Mouse (Mus musculus): ENCODE measurements around the gene Zg16. TPM values are rescaled to one million over a fixed set of nuclear protein-coding genes. Genes with fewer than 3 reads are reported as not detected.
A peak's percentile ranks its signal among the peaks of the same experiment; 100 is the strongest.

Zg16 gene
- polyA plus RNA-seq, 1 experiment from 2014 or later = not detected

GRCm38 (mm10) chr7:127104560-127105332 lies 17.6 kb upstream of the Zg16 start:
- no peaks in the 10 kb centered on the region for H3K36me3 ChIP-seq (ENCODE audit: control insufficient read depth, insufficient read depth)
- no peaks in the 10 kb centered on the region for H3K27me3 ChIP-seq (replicated peaks; ENCODE audit: control insufficient read depth, insufficient read depth, low read length)
- WGBS = 17% methylated on average over 17 of the region's 17 CpGs
- peak; percentile 78 for ATAC-seq
- H3K4me3 ChIP-seq (replicated peaks; ENCODE audit: low read length) = peak overlapping the region; percentile 27
- H3K4me2 ChIP-seq (ENCODE audit: low read length) = peak overlapping the region; percentile 51
- H3K27ac ChIP-seq (ENCODE audit: low read length) = peak overlapping the region; percentile 58
- peaks cover 8% of the 10 kb centered on the region for H3K4me1 ChIP-seq (replicated peaks; ENCODE audit: control insufficient read depth, insufficient read depth, low read length)
- peak overlapping the region; percentile 36; the same call in 1 of the 2 replicates for H3K9ac ChIP-seq (replicated peaks; ENCODE audit: low read depth, low read length)
- no peaks in the 10 kb centered on the region for H3K9me3 ChIP-seq (ENCODE audit: control insufficient read depth, low read length)

GRCm38 (mm10) chr7:127103960-127104359 lies 16.8 kb upstream of the Zg16 start:
- Histone ChIP-seq H3K27ac (ENCODE audit: low read length) (peak overlapping the region; percentile 46; the same call in 1 of the 2 replicates), H3K9ac (replicated peaks; ENCODE audit: low read depth, low read length) (no peak overlapping the region), H3K4me1 (replicated peaks; ENCODE audit: control insufficient read depth, insufficient read depth, low read length) (peaks cover 8% of the 10 kb centered on the region), H3K9me3 (ENCODE audit: control insufficient read depth, low read length) (no peaks in the 10 kb centered on the region), H3K4me2 (ENCODE audit: low read length) (no peak overlapping the region), H3K27me3 (replicated peaks; ENCODE audit: control insufficient read depth, insufficient read depth, low read length) (no peaks in the 10 kb centered on the region), H3K4me3 (replicated peaks; ENCODE audit: low read length) (no peak overlapping the region), H3K36me3 (ENCODE audit: control insufficient read depth, insufficient read depth) (no peaks in the 10 kb centered on the region)
- ATAC-seq = 0 out of 2 replicates have a peak, but pooled peaks have one; percentile 23
- WGBS = 66% methylated on average over 6 of the region's 6 CpGs

- no peak overlapping the region for H3K27ac ChIP-seq (ENCODE audit: low read length)
- ATAC-seq = no peak
These were observed 15.0 kb upstream of the Zg16 start for GRCm38 (mm10) chr7:127102148-127102547.

DNA sequence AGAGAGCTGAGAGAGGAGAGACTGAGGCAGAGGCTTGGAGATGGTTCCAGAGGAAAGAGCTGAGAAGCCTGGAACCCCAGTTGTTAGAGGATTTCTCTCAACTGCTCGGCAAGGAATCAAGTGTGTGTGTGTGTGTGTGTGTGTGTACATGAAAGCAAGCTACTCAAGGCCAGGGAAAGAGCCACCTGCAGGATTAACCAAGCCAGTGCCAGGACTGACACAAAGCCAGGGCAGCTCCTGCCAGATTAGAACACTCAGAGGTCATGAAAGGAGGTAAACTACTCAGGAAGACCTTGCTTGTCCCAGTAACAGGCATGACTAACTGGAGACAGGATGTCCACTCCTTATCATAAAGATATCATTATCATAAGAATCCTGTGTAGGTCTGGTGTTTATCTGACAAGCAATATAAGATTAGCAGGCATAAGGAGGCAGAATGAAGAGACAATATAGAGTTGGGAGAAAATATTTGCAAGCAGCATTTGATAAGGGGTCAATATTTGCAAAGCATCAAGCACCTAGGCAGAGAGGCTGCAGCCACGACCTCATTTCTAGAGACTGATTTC lies 14.4 kb upstream of the Zg16 start:
- Histone ChIP-seq H3K9me3 (ENCODE audit: control insufficient read depth, low read length) (no peaks in the 10 kb centered on the region), H3K27me3 (replicated peaks; ENCODE audit: control insufficient read depth, insufficient read depth, low read length) (no peaks in the 10 kb centered on the region), H3K27ac (ENCODE audit: low read length) (no peak overlapping the region), H3K4me3 (replicated peaks; ENCODE audit: low read length) (no peak overlapping the region), H3K9ac (replicated peaks; ENCODE audit: low read depth, low read length) (no peak overlapping the region), H3K4me1 (replicated peaks; ENCODE audit: control insufficient read depth, insufficient read depth, low read length) (peaks cover 8% of the 10 kb centered on the region), H3K36me3 (ENCODE audit: control insufficient read depth, insufficient read depth) (no peaks in the 10 kb centered on the region), H3K4me2 (ENCODE audit: low read length) (no peak overlapping the region)
- WGBS = 29% methylated on average over 2 of the region's 2 CpGs
- no peak for ATAC-seq

More at GRCm38 (mm10) chr7:127102148-127102547, 15.0 kb upstream of the Zg16 start:
- WGBS = 81% methylated on average over 6 of the region's 6 CpGs
- Histone ChIP-seq H3K9ac (replicated peaks; ENCODE audit: low read depth, low read length) (no peak overlapping the region), H3K4me2 (ENCODE audit: low read length) (no peak overlapping the region), H3K27me3 (replicated peaks; ENCODE audit: control insufficient read depth, insufficient read depth, low read length) (no peaks in the 10 kb centered on the region), H3K4me1 (replicated peaks; ENCODE audit: control insufficient read depth, insufficient read depth, low read length) (peaks cover 8% of the 10 kb centered on the region), H3K9me3 (ENCODE audit: control insufficient read depth, low read length) (no peaks in the 10 kb centered on the region), H3K4me3 (replicated peaks; ENCODE audit: low read length) (no peak overlapping the region), H3K36me3 (ENCODE audit: control insufficient read depth, insufficient read depth) (no peaks in the 10 kb centered on the region)

DNA sequence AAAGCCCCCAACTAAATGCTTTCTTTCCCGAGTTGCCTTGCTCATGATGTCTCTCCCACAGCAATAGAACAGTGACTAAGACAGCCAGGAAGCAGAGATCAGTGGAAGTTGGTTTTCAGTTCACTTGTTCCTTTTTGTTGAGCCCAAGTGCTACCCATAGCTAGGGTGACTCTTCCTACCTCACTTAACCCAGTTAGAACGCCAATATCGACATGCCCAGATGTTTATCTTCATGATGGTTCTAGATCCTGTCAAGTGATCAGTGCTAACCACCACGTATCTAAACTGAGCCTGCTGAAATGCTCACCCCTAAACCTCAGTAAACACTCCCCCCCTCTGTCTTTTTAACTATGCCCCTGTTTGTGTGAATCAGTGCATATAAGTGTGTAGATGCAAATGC lies 12.4 kb upstream of the Zg16 start:
- Histone ChIP-seq H3K9me3 (ENCODE audit: control insufficient read depth, low read length) (no peaks in the 10 kb centered on the region), H3K4me1 (replicated peaks; ENCODE audit: control insufficient read depth, insufficient read depth, low read length) (peaks cover 3% of the 10 kb centered on the region; the same call in 1 of the 2 replicates), H3K27me3 (replicated peaks; ENCODE audit: control insufficient read depth, insufficient read depth, low read length) (no peaks in the 10 kb centered on the region), H3K9ac (replicated peaks; ENCODE audit: low read depth, low read length) (no peak overlapping the region), H3K27ac (ENCODE audit: low read length) (no peak overlapping the region), H3K4me3 (replicated peaks; ENCODE audit: low read length) (no peak overlapping the region), H3K4me2 (ENCODE audit: low read length) (no peak overlapping the region), H3K36me3 (ENCODE audit: control insufficient read depth, insufficient read depth) (no peaks in the 10 kb centered on the region)
- no peak for ATAC-seq
- 90% methylated on average over 4 of the region's 4 CpGs for WGBS

DNA sequence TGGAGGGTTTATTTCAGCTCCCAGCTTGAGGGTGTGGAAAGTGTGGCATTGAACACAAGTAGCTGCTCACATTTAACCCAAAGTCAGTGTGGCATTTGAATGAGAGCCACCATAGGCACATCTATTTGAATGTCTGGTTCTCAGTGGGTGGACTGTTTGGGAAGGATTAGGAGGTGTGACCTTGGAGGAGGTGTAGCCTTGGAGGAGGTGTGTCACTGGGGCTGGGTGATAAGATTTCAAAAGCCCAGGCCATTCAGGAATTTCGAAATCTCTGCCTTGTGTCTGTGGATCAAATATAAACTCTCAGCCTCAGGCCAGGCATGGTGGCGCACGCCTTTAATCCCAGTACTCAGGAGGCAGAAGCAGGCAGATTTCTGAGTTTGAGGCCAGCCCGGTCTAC lies 11.8 kb upstream of the Zg16 start:
- WGBS = 88% methylated on average over 4 of the region's 4 CpGs
- no peaks in the 10 kb centered on the region for H3K4me1 ChIP-seq (replicated peaks; ENCODE audit: control insufficient read depth, insufficient read depth, low read length)
- no peak for ATAC-seq

GRCm38 (mm10) chr7:127098521-127098920 lies 11.4 kb upstream of the Zg16 start:
- 85% methylated on average over 5 of the region's 5 CpGs for WGBS
- no peak overlapping the region for H3K9ac ChIP-seq (replicated peaks; ENCODE audit: low read depth, low read length)
- H3K27me3 ChIP-seq (replicated peaks; ENCODE audit: control insufficient read depth, insufficient read depth, low read length) = no peaks in the 10 kb centered on the region
- no peaks in the 10 kb centered on the region for H3K36me3 ChIP-seq (ENCODE audit: control insufficient read depth, insufficient read depth)
- H3K4me1 ChIP-seq (replicated peaks; ENCODE audit: control insufficient read depth, insufficient read depth, low read length) = no peaks in the 10 kb centered on the region
- no peak overlapping the region for H3K4me2 ChIP-seq (ENCODE audit: low read length)
- no peak overlapping the region for H3K4me3 ChIP-seq (replicated peaks; ENCODE audit: low read length)
- no peak overlapping the region for H3K27ac ChIP-seq (ENCODE audit: low read length)
- ATAC-seq = no peak
- H3K9me3 ChIP-seq (ENCODE audit: control insufficient read depth, low read length) = no peaks in the 10 kb centered on the region

More for the DNA sequence above, 11.8 kb upstream of the Zg16 start:
- no peaks in the 10 kb centered on the region for H3K9me3 ChIP-seq (ENCODE audit: control insufficient read depth, low read length)
- H3K4me3 ChIP-seq (replicated peaks; ENCODE audit: low read length) = no peak overlapping the region
- H3K36me3 ChIP-seq (ENCODE audit: control insufficient read depth, insufficient read depth) = no peaks in the 10 kb centered on the region
- no peaks in the 10 kb centered on the region for H3K27me3 ChIP-seq (replicated peaks; ENCODE audit: control insufficient read depth, insufficient read depth, low read length)
- no peak overlapping the region for H3K4me2 ChIP-seq (ENCODE audit: low read length)
- no peak overlapping the region for H3K27ac ChIP-seq (ENCODE audit: low read length)
- no peak overlapping the region for H3K9ac ChIP-seq (replicated peaks; ENCODE audit: low read depth, low read length)

DNA sequence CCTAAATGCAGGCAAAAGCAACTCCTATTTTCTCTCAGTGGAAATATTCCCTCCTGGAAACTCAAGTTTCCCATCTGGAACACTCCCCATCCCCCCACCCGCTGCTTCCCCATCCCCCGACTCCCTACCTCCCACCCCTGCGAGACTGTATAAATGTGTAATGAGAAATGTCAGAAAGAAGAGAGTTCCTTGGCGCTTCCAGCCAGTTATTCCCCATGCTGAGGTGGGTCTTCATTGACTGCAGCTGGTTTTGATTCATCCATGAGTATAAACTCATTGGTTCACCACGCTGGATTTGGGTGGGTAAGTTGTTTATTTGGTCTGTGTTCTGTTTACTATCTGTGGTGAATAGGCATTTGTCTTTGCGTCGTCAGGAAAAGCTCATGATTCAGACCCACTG lies 9.3 kb upstream of the Zg16 start:
- H3K4me2 ChIP-seq (ENCODE audit: low read length) = no peak overlapping the region
- no peak overlapping the region for H3K4me3 ChIP-seq (replicated peaks; ENCODE audit: low read length)
- no peaks in the 10 kb centered on the region for H3K4me1 ChIP-seq (replicated peaks; ENCODE audit: control insufficient read depth, insufficient read depth, low read length)
- no peaks in the 10 kb centered on the region for H3K9me3 ChIP-seq (ENCODE audit: control insufficient read depth, low read length)
- H3K27me3 ChIP-seq (replicated peaks; ENCODE audit: control insufficient read depth, insufficient read depth, low read length) = no peaks in the 10 kb centered on the region
- no peak overlapping the region for H3K27ac ChIP-seq (ENCODE audit: low read length)
- 81% methylated on average over 7 of the region's 7 CpGs for WGBS
- H3K9ac ChIP-seq (replicated peaks; ENCODE audit: low read depth, low read length) = no peak overlapping the region
- no peaks in the 10 kb centered on the region for H3K36me3 ChIP-seq (ENCODE audit: control insufficient read depth, insufficient read depth)
- ATAC-seq = no peak

GRCm38 (mm10) chr7:127093914-127094313 lies 6.8 kb upstream of the Zg16 start:
- no peaks in the 10 kb centered on the region for H3K9me3 ChIP-seq (ENCODE audit: control insufficient read depth, low read length)
- H3K4me3 ChIP-seq (replicated peaks; ENCODE audit: low read length) = no peak overlapping the region
- H3K4me1 ChIP-seq (replicated peaks; ENCODE audit: control insufficient read depth, insufficient read depth, low read length) = 0 out of 2 replicates have a peak, but pooled peaks cover 3% of the 10 kb centered on the region
- ATAC-seq = no peak
- H3K27me3 ChIP-seq (replicated peaks; ENCODE audit: control insufficient read depth, insufficient read depth, low read length) = no peaks in the 10 kb centered on the region
- H3K9ac ChIP-seq (replicated peaks; ENCODE audit: low read depth, low read length) = no peak overlapping the region
- no peak overlapping the region for H3K4me2 ChIP-seq (ENCODE audit: low read length)
- WGBS = 82% methylated on average over 3 of the region's 3 CpGs
- no peaks in the 10 kb centered on the region for H3K36me3 ChIP-seq (ENCODE audit: control insufficient read depth, insufficient read depth)
- no peak overlapping the region for H3K27ac ChIP-seq (ENCODE audit: low read length)

Measured in forebrain, embryonic 16.5 days (tissue).